Mouse (Mus musculus) myocyte (in vitro differentiated cells): Measurements from ENCODE around the gene Rab4a.

Source experiments
- CEBPB ChIP-seq: IDR thresholded peaks from 2 replicates; pipeline ENCODE4 v1.6.1; 2011; ENCODE audit warnings: mild to moderate bottlenecking, moderate library complexity; ENCODE audit not compliant: poor library complexity, insufficient read depth, severe bottlenecking
- E2F4 ChIP-seq: IDR thresholded peaks from one replicate; pipeline ENCODE4 v1.6.1; 2011; ENCODE audit warnings: mild to moderate bottlenecking, control low read depth, moderate library complexity; ENCODE audit not compliant: insufficient read depth
- MAX ChIP-seq: IDR thresholded peaks from one replicate; pipeline ENCODE4 v1.6.1; 2011; ENCODE audit warnings: low read depth, mild to moderate bottlenecking, control low read depth
- MYOD1 ChIP-seq, 3 experiments: IDR thresholded peaks; one replicate each; pipeline ENCODE4 v1.6.1; 2011; ENCODE audit warnings: control low read depth in 2 of 3, low read depth in 2 of 3, mild to moderate bottlenecking in 2 of 3, moderate library complexity in 1 of 3; ENCODE audit not compliant: insufficient read length in 2 of 3, control insufficient read depth in 1 of 3
- MYOG ChIP-seq, 3 experiments: IDR thresholded peaks; one replicate each; pipeline ENCODE4 v1.6.1; 2011; ENCODE audit warnings: control low read depth in 2 of 3, low read depth in 2 of 3, mild to moderate bottlenecking in 2 of 3; ENCODE audit not compliant: insufficient read length in 2 of 3, control insufficient read depth in 1 of 3, insufficient read depth in 1 of 3
- POLR2A ChIP-seq: IDR thresholded peaks from one replicate; pipeline ENCODE4 v1.6.1; 2011; ENCODE audit warnings: low read depth, mild to moderate bottlenecking, control low read depth, moderate library complexity; ENCODE audit not compliant: insufficient read length
- POLR2AphosphoS2 ChIP-seq: IDR thresholded peaks from one replicate; pipeline ENCODE4 v1.6.1; 2011; ENCODE audit warnings: low read depth, control low read depth; ENCODE audit not compliant: insufficient read length
- SRF ChIP-seq: IDR thresholded peaks from one replicate; pipeline ENCODE4 v1.6.1; 2011; ENCODE audit warnings: low read depth; ENCODE audit not compliant: control insufficient read depth, insufficient read length
- TCF12 ChIP-seq: IDR thresholded peaks from one replicate; pipeline ENCODE4 v1.6.1; 2011; ENCODE audit warnings: mild to moderate bottlenecking, control low read depth; ENCODE audit not compliant: poor library complexity, insufficient read depth, severe bottlenecking
- USF1 ChIP-seq: IDR thresholded peaks from one replicate; pipeline ENCODE4 v1.6.1; 2011; ENCODE audit warnings: low read depth, mild to moderate bottlenecking, control low read depth, moderate library complexity

GRCm38 (mm10) chr8:123874324-123874723 is 68.5 kb downstream of the Rab4a start:
- TF ChIP-seq POLR2A (no peak), MYOD1 (IDR thresholded peaks at IDR 0.05; ENCODE audit: control insufficient read depth in 1 of 3, insufficient read length in 2 of 3, low read depth in 2 of 3) (no peak), USF1 (no peak), TCF12 (no peak), MAX (no peak), SRF (no peak), CEBPB (no peak), POLR2AphosphoS2 (no peak), E2F4 (no peak), MYOG (IDR thresholded peaks at IDR 0.05; ENCODE audit: control insufficient read depth in 1 of 3, insufficient read depth in 1 of 3, insufficient read length in 2 of 3, low read depth in 2 of 3) (no peak)
